Mouse (Mus musculus): ENCODE data around the gene Tbcd.

- no peak for TF ChIP-seq CTCF (IDR thresholded peaks at IDR 0.05; ENCODE audit: low read depth, low read length)
- no peak for TF ChIP-seq POLR2A (IDR thresholded peaks at IDR 0.05; ENCODE audit: extremely low read depth, insufficient read depth, low read length)
These were observed 91.6 kb downstream of the Tbcd start for GRCm38 (mm10) chr11:121543287-121543856.
